Mouse (Mus musculus) common myeloid progenitor, adult 5-6 weeks (primary cell): ENCODE measurements around the gene Mybbp1a. TPM values are rescaled to one million over a fixed set of nuclear protein-coding genes. Genes with fewer than 3 reads are reported as not detected.

Experiments used
- ATAC-seq: replicated peaks from 2 replicates; pipeline ENCODE4 v1.8.0; 2016; ENCODE audit warnings: low read depth, mild to moderate bottlenecking, moderate TSS enrichment, inconsistent platforms; ENCODE audit not compliant: poor library complexity, severe bottlenecking
- total RNA-seq: library from RNA; stranded (forward); fragments of 200-1000, 187-1606 nt; gene quantifications from 2 replicates; pipeline ENCODE4 v1.2.3, GENCODE M21; 2017

The Mybbp1a gene
- total RNA-seq, 1 experiment from 2014 or later, result 260 TPM

DNA sequence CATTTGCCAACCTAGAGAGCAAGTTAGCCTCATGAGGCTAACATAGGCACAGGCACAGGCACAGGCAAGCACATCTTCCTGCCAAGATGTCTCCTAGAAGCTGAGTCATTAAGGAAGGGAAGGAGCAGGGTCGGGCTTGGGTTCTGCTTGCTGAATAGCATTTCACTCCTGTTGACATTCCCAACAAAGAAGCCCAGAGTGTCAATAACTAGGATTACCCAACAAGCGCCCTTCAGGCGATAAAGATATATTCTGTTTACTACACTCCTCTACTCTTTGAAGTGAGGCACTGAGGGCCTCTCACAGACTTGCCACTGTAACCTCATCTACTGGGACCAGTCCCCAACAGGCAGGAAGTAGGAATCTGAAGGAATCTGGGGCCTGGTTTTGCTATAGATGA, 54.9 kb downstream of the Mybbp1a start:
- ATAC-seq, result no peak

DNA sequence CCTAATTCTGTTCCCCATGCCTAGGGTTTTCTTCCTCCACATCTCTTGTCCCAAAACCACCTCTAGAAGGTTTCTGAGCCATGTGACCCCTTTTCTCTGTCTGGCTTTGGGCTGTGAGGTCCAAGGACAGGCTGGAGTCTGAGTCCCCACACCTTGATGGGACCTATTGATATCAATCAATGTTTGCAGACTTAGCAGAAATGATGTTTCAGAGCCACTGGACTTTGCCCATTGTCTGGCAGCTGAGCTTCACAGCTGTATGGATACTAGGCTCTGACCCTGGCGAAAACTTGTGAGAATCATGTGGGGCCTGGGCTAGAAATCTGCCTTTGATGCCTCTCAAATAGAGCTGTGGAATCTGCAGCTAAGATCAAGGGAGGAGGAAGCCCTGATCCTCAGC, 55.6 kb downstream of the Mybbp1a start:
- ATAC-seq, result no peak

GRCm38 (mm10) chr11:72497367-72497766, 56.2 kb downstream of the Mybbp1a start:
- no peak for ATAC-seq

- no peak for ATAC-seq
Measured at GRCm38 (mm10) chr11:72500139-72500538, 59.0 kb downstream of the Mybbp1a start.

Other genes with a start within 250 kb of the Mybbp1a start
- gene Gm43951, start 234.5 kb upstream of the Mybbp1a start, total RNA-seq, result 0.46 TPM in 1 of 2 replicates, not detected in the other
- 21.7 and 39.7 TPM in 2 replicates for gene 4933427D14Rik, start 233.9 kb upstream of the Mybbp1a start, total RNA-seq
- gene Txndc17, start 233.8 kb upstream of the Mybbp1a start, total RNA-seq, result 41.7 and 43.9 TPM in 2 replicates
- gene Med31, start 225.8 kb upstream of the Mybbp1a start, total RNA-seq, result 10.1 and 17.1 TPM in 2 replicates
- 0.34 TPM in 1 of 2 replicates, not detected in the other for gene Slc13a5, start 174.1 kb upstream of the Mybbp1a start, total RNA-seq
- 12.7 and 14.6 TPM in 2 replicates for gene Xaf1, start 139.7 kb upstream of the Mybbp1a start, total RNA-seq
- not detected in 2 replicates for gene Fbxo39, start 126.9 kb upstream of the Mybbp1a start, total RNA-seq
- 0.18 TPM in 1 of 2 replicates, not detected in the other for gene Tekt1, start 78.9 kb upstream of the Mybbp1a start, total RNA-seq
- gene Smtnl2, start 29.6 kb upstream of the Mybbp1a start, total RNA-seq, result 0.23 TPM in 1 of 2 replicates, not detected in the other
- gene Ggt6, start 5.8 kb upstream of the Mybbp1a start, total RNA-seq, result not detected in 2 replicates
- gene Spns2, start 48.5 kb downstream of the Mybbp1a start, total RNA-seq, result 38.1 and 49.9 TPM in 2 replicates
- 20.5 and 29.3 TPM in 2 replicates for gene Spns3, start 109.2 kb downstream of the Mybbp1a start, total RNA-seq
- 37.2 and 41.3 TPM in 2 replicates for gene Ube2g1, start 165.9 kb downstream of the Mybbp1a start, total RNA-seq
- gene Ankfy1, start 248.7 kb downstream of the Mybbp1a start, total RNA-seq, result 32.6 and 38.1 TPM in 2 replicates